Mouse (Mus musculus): Measurements from ENCODE around the gene Dlec1. TPM values are rescaled to one million over a fixed set of nuclear protein-coding genes. Genes with fewer than 3 reads are reported as not detected.

Dlec1 gene
- polyA plus RNA-seq, 1 experiment from 2014 or later: 0.75 TPM

DNA sequence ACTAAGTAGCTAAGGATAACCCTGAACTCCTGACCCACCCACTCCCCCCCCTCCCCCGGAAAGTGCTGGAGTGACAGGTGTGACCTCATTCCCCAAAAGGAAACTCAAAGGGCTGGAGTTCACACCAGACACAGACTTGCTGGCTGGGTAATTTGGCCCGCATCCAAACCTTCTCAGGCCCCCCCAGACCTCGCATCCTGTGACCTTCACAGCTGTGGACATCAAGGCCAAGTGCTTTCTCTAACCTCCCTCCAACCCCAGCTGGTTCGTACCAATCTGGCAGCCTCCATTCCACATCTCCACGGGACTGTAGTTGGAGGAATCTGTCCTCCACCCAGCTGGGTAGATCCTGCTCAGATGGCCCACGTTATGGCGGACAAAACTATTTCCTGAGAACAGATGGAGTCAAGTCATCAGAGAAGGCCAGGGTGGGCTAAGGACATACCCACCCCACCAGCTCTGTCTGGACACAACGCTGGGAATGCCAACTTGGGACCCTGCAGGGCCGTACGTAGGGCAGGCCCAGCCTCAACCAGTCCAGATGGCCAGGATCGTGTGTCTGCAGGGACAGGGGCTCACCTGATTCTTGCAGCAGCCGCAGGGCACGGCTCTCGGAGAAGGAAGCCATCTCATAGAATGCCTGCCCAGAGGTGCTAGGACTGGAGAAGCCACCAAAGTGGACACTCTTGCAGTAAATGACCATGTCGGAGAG lies 28.9 kb upstream of the Dlec1 start:
- Histone ChIP-seq H3K4me1 (replicated peaks) (no peaks in the 10 kb centered on the region), H3K27me3 (no peaks in the 10 kb centered on the region), H3K4me2 (replicated peaks) (no peak overlapping the region), H3K9me3 (no peaks in the 10 kb centered on the region), H3K27ac (no peak overlapping the region), H3K36me3 (peaks cover 54% of the 10 kb centered on the region), H3K9ac (replicated peaks) (no peak overlapping the region), H3K4me3 (replicated peaks) (no peak overlapping the region)
- 91% methylated on average over 15 of the region's 15 CpGs for WGBS
- no peak for ATAC-seq

DNA sequence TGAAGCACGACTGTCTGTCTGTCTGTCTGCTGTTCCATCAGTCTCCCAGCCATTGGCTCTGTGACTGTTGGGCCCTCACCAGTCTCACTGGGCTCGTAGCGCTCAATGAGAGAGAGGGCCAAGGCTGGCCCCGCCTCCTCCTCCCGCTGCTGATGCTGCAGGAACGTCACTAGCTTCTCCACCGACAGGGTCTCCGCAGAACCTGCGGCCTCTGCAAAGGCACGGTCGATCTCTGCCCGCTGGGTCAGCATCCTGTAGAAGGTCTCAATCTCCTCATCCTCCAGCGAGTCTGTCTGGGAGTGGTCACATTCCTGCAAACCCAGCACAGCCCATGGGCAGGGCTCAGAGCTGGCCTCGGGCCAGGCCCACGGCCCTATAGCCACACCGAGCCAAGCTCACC lies 26.6 kb upstream of the Dlec1 start:
- no peaks in the 10 kb centered on the region for H3K4me1 ChIP-seq (replicated peaks)
- H3K27ac ChIP-seq: no peak overlapping the region
- peaks cover 2% of the 10 kb centered on the region; the same call in 1 of the 2 replicates for H3K27me3 ChIP-seq
- no peak overlapping the region for H3K4me2 ChIP-seq (replicated peaks)
- H3K9ac ChIP-seq (replicated peaks): no peak overlapping the region
- WGBS: 74% methylated on average over 16 of the region's 16 CpGs
- no peak overlapping the region for H3K4me3 ChIP-seq (replicated peaks)
- no peaks in the 10 kb centered on the region for H3K9me3 ChIP-seq
- peaks cover 66% of the 10 kb centered on the region for H3K36me3 ChIP-seq
- no peak for ATAC-seq

DNA sequence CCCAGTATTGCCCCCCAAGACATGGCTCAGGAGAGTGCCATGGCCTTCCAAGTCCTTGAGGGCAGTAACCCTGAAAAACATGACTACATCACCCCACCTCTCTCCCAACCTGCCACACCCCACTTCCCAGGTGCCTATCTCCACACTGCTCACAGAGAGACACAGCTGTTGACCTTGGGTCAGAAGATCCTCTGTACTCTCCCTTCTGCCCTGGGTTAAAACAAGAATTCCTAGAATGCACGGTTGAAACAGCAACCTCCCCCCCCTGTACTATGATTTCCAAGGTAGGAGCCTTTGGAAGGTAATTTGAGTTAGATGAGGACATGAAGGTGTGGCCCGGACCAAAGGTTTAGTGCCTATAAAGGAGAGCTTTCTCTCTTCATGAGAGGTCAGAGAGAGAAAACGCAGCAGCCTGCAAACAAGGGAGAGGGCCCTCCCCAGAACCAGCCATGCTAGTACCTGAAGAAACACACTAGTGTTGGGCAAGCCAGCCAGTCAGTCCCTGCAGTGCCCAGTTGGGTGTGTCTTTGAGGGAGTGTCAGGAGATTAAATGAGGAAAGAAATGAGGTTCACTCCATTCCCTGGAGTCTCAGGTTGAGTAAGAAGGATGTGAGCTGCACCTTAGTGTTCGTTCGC lies 22.1 kb upstream of the Dlec1 start:
- no peak for ATAC-seq
- Histone ChIP-seq H3K27ac (no peak overlapping the region), H3K4me2 (replicated peaks) (no peak overlapping the region), H3K9me3 (no peaks in the 10 kb centered on the region), H3K36me3 (peaks cover 44% of the 10 kb centered on the region), H3K9ac (replicated peaks) (no peak overlapping the region), H3K4me3 (replicated peaks) (no peak overlapping the region), H3K27me3 (peaks cover 7% of the 10 kb centered on the region), H3K4me1 (replicated peaks) (peaks cover 19% of the 10 kb centered on the region)
- 90% methylated on average over 5 of the region's 5 CpGs for WGBS

DNA sequence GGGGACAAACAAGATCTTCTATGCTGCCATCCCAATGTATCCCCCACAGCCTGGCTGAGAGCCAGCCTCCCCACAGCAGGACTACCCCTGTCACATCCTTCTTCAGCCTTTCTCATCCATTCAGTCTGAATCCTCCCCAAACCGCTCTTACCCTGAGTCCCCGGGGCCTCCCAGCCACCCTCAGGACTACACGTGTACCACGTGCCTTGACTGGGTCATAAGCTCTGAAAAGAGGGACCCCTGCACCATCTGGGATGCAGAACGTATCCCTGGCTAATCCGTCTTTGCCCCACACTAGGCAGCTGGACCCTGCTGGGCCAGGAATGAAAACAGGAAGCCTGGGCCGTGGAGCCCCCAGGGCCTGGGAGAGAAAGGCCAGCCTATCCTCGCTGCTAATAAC lies 20.2 kb upstream of the Dlec1 start:
- Histone ChIP-seq H3K4me2 (replicated peaks) (no peak overlapping the region), H3K4me3 (replicated peaks) (no peak overlapping the region)
- WGBS: 2% methylated on average over 8 of the region's 8 CpGs

DNA sequence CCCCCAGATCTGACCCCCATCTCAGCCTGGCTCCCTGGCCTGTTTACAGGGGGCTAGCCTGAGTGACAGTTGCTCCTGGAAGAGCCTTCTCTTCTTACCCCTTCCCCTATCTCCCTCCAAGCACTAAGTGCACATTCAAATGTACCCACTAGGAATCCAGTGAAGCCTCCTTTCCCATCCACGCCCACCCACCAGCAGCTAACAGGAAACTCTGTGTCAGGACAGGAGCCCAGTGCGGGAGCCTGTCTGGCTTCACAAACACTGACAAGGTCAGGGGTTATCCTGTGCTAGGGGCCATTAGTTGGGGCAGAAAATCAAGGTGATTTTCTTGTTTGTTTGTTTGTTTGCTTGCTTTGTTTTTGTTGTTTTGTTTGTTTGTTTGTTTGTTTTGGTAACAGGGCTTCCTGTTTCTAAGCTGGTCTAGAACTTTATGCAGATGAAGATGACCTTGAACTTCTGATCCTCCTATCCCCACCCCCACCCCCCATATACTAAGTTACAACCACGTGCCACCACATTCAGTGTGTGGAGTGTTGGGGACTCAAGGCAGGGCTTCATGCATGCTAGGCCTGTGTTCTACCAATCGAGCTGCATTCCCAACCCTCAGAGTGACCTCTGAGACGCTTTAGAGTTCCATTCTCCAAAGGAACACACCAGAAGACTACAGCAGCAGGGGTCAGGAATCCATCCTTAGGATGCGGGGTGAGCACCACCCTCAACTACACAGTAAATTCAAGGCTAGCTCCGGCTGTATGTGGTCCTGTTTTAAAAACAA lies 19.4 kb upstream of the Dlec1 start:
- H3K4me3 ChIP-seq (replicated peaks): no peak overlapping the region
- WGBS: 62% methylated on average over 7 of the region's 7 CpGs
- H3K27ac ChIP-seq: peak overlapping the region; percentile 82
- H3K4me2 ChIP-seq (replicated peaks): no peak overlapping the region
- no peaks in the 10 kb centered on the region for H3K9me3 ChIP-seq
- peaks cover 22% of the 10 kb centered on the region for H3K36me3 ChIP-seq
- H3K4me1 ChIP-seq (replicated peaks): peaks cover 37% of the 10 kb centered on the region
- H3K9ac ChIP-seq (replicated peaks): no peak overlapping the region
- ATAC-seq: peak; percentile 22
- H3K27me3 ChIP-seq: peaks cover 20% of the 10 kb centered on the region

More for the DNA sequence above, 20.2 kb upstream of the Dlec1 start:
- Histone ChIP-seq H3K9me3 (no peaks in the 10 kb centered on the region), H3K36me3 (peaks cover 25% of the 10 kb centered on the region), H3K9ac (replicated peaks) (0 out of 2 replicates have a peak overlapping the region, but pooled peaks have one; percentile 36), H3K27me3 (peaks cover 13% of the 10 kb centered on the region), H3K4me1 (replicated peaks) (peaks cover 29% of the 10 kb centered on the region), H3K27ac (peak overlapping the region; percentile 82)
- ATAC-seq: peak; percentile 89

DNA sequence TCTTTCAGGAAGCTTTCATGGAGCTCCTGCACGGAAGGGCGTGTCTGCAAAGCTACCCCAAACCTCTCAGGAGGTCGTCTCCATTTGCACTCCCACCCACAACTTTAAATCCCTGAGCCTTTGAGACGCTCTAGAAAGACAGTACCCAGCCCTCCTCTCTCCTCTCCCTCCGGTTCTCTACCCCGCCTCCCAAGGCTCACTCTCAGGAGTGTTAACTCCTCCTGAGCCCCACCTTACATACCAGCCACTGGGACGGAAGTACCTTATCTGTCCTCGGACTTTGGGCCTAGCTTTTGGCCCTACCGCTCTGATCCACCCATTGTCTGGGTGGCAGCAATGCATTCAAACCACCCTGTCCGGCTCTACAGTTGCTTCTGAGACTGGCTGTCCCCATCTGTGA lies 18.3 kb upstream of the Dlec1 start:
- Histone ChIP-seq H3K36me3 (peaks cover 14% of the 10 kb centered on the region), H3K4me1 (replicated peaks) (peaks cover 46% of the 10 kb centered on the region), H3K27ac (no peak overlapping the region), H3K4me3 (replicated peaks) (no peak overlapping the region), H3K27me3 (peaks cover 24% of the 10 kb centered on the region), H3K9me3 (no peaks in the 10 kb centered on the region), H3K9ac (replicated peaks) (no peak overlapping the region), H3K4me2 (replicated peaks) (no peak overlapping the region)
- WGBS: 86% methylated on average over 10 of the region's 10 CpGs
- no peak for ATAC-seq

DNA sequence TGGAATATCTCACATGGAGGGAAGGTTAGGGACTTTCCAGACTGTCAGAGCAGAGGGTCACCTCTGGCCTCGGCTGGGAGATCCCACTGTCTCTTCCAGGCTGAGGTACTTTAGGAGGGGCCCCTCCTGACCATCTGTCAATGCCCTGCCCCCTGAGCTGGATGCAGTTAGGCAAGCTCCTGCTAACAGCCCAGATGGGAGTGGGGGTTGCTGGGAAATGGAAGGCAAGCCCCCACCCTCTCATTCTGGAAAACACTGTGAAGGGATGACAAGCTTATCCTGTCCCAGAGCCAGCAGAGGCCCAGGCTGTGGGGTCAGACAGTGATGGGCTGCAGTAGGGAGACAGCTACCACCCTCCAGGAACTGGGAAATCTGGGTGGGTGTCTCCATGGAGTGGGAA lies 15.8 kb upstream of the Dlec1 start:
- Histone ChIP-seq H3K27ac (no peak overlapping the region), H3K9me3 (no peaks in the 10 kb centered on the region), H3K4me1 (replicated peaks) (peaks cover 51% of the 10 kb centered on the region), H3K36me3 (peaks cover 3% of the 10 kb centered on the region; the same call in 1 of the 2 replicates), H3K9ac (replicated peaks) (no peak overlapping the region), H3K4me3 (replicated peaks) (no peak overlapping the region), H3K4me2 (replicated peaks) (no peak overlapping the region), H3K27me3 (peaks cover 36% of the 10 kb centered on the region)
- WGBS: 29% methylated on average over 1 of the region's 1 CpGs
- ATAC-seq: no peak

DNA sequence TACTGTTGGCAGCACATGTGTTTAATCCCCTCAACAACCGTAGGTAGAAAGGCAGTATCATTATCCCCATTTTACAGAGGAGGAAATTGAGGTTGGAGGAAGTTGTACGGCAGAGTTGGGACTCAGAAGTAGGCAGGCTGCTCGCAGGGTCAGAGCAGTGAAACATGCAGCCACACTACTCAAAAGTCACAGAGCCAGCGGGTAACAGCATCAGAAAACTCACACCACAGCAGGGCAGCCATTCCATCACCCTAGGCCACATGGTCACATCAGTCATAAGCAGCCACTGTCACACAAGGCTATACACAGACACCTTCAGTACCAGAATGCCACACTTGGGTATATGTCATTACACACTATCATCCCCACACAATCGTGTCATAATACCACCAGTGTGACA lies 15.0 kb upstream of the Dlec1 start:
- H3K27ac ChIP-seq: no peak overlapping the region
- H3K9ac ChIP-seq (replicated peaks): no peak overlapping the region
- H3K4me3 ChIP-seq (replicated peaks): no peak overlapping the region
- peaks cover 45% of the 10 kb centered on the region for H3K27me3 ChIP-seq
- H3K4me2 ChIP-seq (replicated peaks): peak overlapping the region; percentile 47; the same call in 1 of the 2 replicates
- WGBS: 91% methylated on average over 5 of the region's 5 CpGs
- no peaks in the 10 kb centered on the region for H3K9me3 ChIP-seq
- no peak for ATAC-seq
- H3K4me1 ChIP-seq (replicated peaks): peaks cover 51% of the 10 kb centered on the region
- H3K36me3 ChIP-seq: peaks cover 3% of the 10 kb centered on the region; the same call in 1 of the 2 replicates

DNA sequence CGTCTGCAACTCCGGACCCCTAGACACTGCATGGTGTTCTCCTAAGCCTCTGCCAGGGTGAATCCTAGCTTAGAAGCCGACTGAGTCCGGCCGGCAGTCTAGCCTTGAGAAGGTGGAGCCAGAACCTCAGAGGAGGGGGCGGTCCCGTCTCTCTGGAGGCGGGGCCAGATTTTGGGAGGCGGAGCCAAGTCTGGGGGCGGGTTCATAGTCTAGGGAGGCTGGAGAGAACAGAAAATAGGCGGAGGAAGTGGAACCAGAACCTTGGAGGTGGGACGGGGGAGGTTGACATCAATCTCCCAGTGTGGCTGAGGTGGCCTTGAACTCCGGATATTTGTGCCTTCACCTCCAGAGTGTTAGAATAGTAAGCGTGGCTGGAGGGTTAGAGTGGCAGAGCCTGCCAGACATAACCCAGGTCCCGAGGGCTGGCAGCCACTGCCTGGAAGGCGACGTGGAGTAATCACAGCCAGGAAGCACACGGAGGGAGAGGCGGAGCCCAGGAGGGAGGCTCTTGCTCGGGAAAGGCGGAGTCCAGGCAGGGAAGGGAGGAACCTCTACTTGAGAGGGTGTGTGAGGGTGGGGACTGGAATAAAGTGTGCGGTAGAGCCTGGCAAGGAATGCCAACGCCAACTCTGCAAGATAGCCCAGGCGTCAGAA lies 14.0 kb upstream of the Dlec1 start:
- H3K36me3 ChIP-seq: peaks cover 3% of the 10 kb centered on the region; the same call in 1 of the 2 replicates
- H3K9ac ChIP-seq (replicated peaks): peak overlapping the region; percentile 50; the same call in 1 of the 2 replicates
- H3K4me3 ChIP-seq (replicated peaks): peak overlapping the region; percentile 24
- no peaks in the 10 kb centered on the region for H3K9me3 ChIP-seq
- H3K27ac ChIP-seq: no peak overlapping the region
- peaks cover 55% of the 10 kb centered on the region for H3K27me3 ChIP-seq
- H3K4me2 ChIP-seq (replicated peaks): peak overlapping the region; percentile 47
- 1% methylated on average over 24 of the region's 24 CpGs for WGBS
- H3K4me1 ChIP-seq (replicated peaks): peaks cover 56% of the 10 kb centered on the region
- ATAC-seq: peak; percentile 60

DNA sequence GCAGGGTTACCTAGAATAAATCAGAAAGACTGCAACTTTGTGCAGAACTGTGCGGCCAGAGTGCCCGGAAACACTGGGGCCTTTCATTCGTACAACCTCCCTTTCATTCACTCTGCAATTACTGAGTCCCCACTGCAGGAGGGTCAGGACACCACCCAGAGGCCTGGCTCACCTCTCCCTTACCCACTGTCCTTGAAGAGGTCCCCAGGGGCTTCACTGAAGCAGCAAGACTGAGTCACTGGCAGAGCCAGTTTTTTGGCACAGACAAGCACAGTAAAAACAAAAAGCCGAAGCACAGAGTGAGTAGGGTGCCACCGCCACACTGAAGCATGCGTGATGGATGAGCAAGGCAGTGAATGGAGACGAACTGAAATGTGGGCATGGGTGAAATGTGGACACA lies 12.8 kb upstream of the Dlec1 start:
- Histone ChIP-seq H3K4me2 (replicated peaks) (no peak overlapping the region), H3K4me1 (replicated peaks) (peaks cover 63% of the 10 kb centered on the region), H3K9ac (replicated peaks) (0 out of 2 replicates have a peak overlapping the region, but pooled peaks have one; percentile 40), H3K27me3 (peaks cover 63% of the 10 kb centered on the region), H3K4me3 (replicated peaks) (no peak overlapping the region), H3K9me3 (no peaks in the 10 kb centered on the region), H3K36me3 (peaks cover 1% of the 10 kb centered on the region; the same call in 1 of the 2 replicates), H3K27ac (no peak overlapping the region)
- WGBS: 67% methylated on average over 7 of the region's 7 CpGs
- ATAC-seq: no peak

DNA sequence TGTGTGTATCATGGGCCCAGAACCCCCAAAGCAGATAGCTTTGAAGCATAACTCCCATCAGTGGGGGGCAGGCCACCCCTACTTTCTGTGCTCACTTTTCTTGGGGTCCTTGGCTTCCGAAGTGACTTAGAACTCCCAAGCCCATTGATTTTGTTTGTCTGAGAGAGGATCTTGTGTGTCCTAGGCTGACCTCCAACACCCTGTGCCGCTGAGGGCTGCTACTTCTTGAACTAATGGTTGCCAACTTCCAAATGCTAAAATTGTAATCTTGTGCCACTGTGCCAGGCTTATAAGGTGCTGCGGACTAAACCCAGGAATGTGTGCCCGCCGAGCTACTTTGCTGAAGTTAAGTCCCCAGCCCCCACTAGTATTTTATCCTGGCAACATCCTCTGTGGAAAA lies 11.8 kb upstream of the Dlec1 start:
- H3K4me1 ChIP-seq (replicated peaks): peaks cover 66% of the 10 kb centered on the region
- no peak overlapping the region for H3K4me3 ChIP-seq (replicated peaks)
- no peak overlapping the region for H3K4me2 ChIP-seq (replicated peaks)
- no peak overlapping the region for H3K27ac ChIP-seq
- ATAC-seq: no peak
- H3K9ac ChIP-seq (replicated peaks): no peak overlapping the region
- no peaks in the 10 kb centered on the region for H3K36me3 ChIP-seq
- H3K9me3 ChIP-seq: no peaks in the 10 kb centered on the region
- peaks cover 73% of the 10 kb centered on the region for H3K27me3 ChIP-seq
- WGBS: 95% methylated on average over 5 of the region's 5 CpGs

All from midbrain, embryonic 13.5 days (tissue).